Mouse (Mus musculus): ENCODE results near the gene Cdh1. TPM values are rescaled to one million over a fixed set of nuclear protein-coding genes. Genes with fewer than 3 reads are reported as not detected.

The Cdh1 gene
- total and polyA plus RNA-seq, 2 experiments from 2014 or later = 6.6 to 6.7 TPM

- Histone ChIP-seq H3K4me1 (ENCODE audit: insufficient read depth, low read length) (no peaks in the 10 kb centered on the region), H3K4me3 (ENCODE audit: low read length) (no peak overlapping the region), H3K27me3 (ENCODE audit: insufficient read depth, low read length) (no peaks in the 10 kb centered on the region), H3K27ac (no peak overlapping the region), H3K4me2 (ENCODE audit: low read depth, low read length) (no peak overlapping the region), H3K36me3 (ENCODE audit: insufficient read depth, low read length) (no peaks in the 10 kb centered on the region), H3K9me3 (ENCODE audit: low read length) (no peaks in the 10 kb centered on the region), H3K9ac (replicated peaks; ENCODE audit: low read length) (no peak overlapping the region)
- TF ChIP-seq CTCF (IDR thresholded peaks at IDR 0.05; ENCODE audit: low read depth) = no peak
- DNase-seq (ENCODE audit: low spot score) = no peak
- ATAC-seq = no peak
- WGBS = 74% methylated on average over 2 of the region's 2 CpGs
Observed at GRCm38 (mm10) chr8:106579510-106579909, 23.6 kb upstream of the Cdh1 start.

GRCm38 (mm10) chr8:106581344-106582088, 21.6 kb upstream of the Cdh1 start:
- Histone ChIP-seq H3K4me2 (ENCODE audit: low read depth, low read length) (no peak overlapping the region), H3K36me3 (ENCODE audit: insufficient read depth, low read length) (no peaks in the 10 kb centered on the region), H3K4me1 (ENCODE audit: insufficient read depth, low read length) (no peaks in the 10 kb centered on the region), H3K9ac (replicated peaks; ENCODE audit: low read length) (no peak overlapping the region), H3K9me3 (ENCODE audit: low read length) (no peaks in the 10 kb centered on the region), H3K27ac (no peak overlapping the region), H3K27me3 (ENCODE audit: insufficient read depth, low read length) (no peaks in the 10 kb centered on the region), H3K4me3 (ENCODE audit: low read length) (no peak overlapping the region)
- 73% methylated on average over 6 of the region's 6 CpGs for WGBS
- no peak for TF ChIP-seq CTCF (IDR thresholded peaks at IDR 0.05; ENCODE audit: low read depth)
- ATAC-seq (no peak), DNase-seq (ENCODE audit: low spot score) (no peak)

GRCm38 (mm10) chr8:106584942-106585670, 18.0 kb upstream of the Cdh1 start:
- Histone ChIP-seq H3K27me3 (ENCODE audit: insufficient read depth, low read length) (no peaks in the 10 kb centered on the region), H3K27ac (no peak overlapping the region), H3K9me3 (ENCODE audit: low read length) (no peaks in the 10 kb centered on the region), H3K4me2 (ENCODE audit: low read depth, low read length) (no peak overlapping the region), H3K36me3 (ENCODE audit: insufficient read depth, low read length) (no peaks in the 10 kb centered on the region), H3K4me3 (ENCODE audit: low read length) (no peak overlapping the region), H3K4me1 (ENCODE audit: insufficient read depth, low read length) (no peaks in the 10 kb centered on the region), H3K9ac (replicated peaks; ENCODE audit: low read length) (no peak overlapping the region)
- no peak for DNase-seq (ENCODE audit: low spot score)
- WGBS = 73% methylated on average over 11 of the region's 11 CpGs
- no peak for TF ChIP-seq CTCF (IDR thresholded peaks at IDR 0.05; ENCODE audit: low read depth)
- ATAC-seq = no peak

GRCm38 (mm10) chr8:106585671-106586037, 17.5 kb upstream of the Cdh1 start:
- no peaks in the 10 kb centered on the region for H3K4me1 ChIP-seq (ENCODE audit: insufficient read depth, low read length)
- no peaks in the 10 kb centered on the region for H3K27me3 ChIP-seq (ENCODE audit: insufficient read depth, low read length)
- H3K9me3 ChIP-seq (ENCODE audit: low read length) = no peaks in the 10 kb centered on the region
- WGBS = 88% methylated on average over 3 of the region's 3 CpGs
- H3K9ac ChIP-seq (replicated peaks; ENCODE audit: low read length) = no peak overlapping the region
- H3K36me3 ChIP-seq (ENCODE audit: insufficient read depth, low read length) = no peaks in the 10 kb centered on the region
- H3K4me2 ChIP-seq (ENCODE audit: low read depth, low read length) = no peak overlapping the region
- DNase-seq (ENCODE audit: low spot score) = no peak
- no peak for ATAC-seq
- no peak overlapping the region for H3K4me3 ChIP-seq (ENCODE audit: low read length)
- no peak overlapping the region for H3K27ac ChIP-seq
- TF ChIP-seq CTCF (IDR thresholded peaks at IDR 0.05; ENCODE audit: low read depth) = no peak

GRCm38 (mm10) chr8:106586896-106587295, 16.3 kb upstream of the Cdh1 start:
- Histone ChIP-seq H3K27ac (no peak overlapping the region), H3K4me3 (ENCODE audit: low read length) (no peak overlapping the region), H3K27me3 (ENCODE audit: insufficient read depth, low read length) (no peaks in the 10 kb centered on the region), H3K9me3 (ENCODE audit: low read length) (no peaks in the 10 kb centered on the region), H3K4me2 (ENCODE audit: low read depth, low read length) (no peak overlapping the region), H3K4me1 (ENCODE audit: insufficient read depth, low read length) (no peaks in the 10 kb centered on the region), H3K9ac (replicated peaks; ENCODE audit: low read length) (no peak overlapping the region), H3K36me3 (ENCODE audit: insufficient read depth, low read length) (no peaks in the 10 kb centered on the region)
- DNase-seq (ENCODE audit: low spot score) (no peak), ATAC-seq (no peak)
- no peak for TF ChIP-seq CTCF (IDR thresholded peaks at IDR 0.05; ENCODE audit: low read depth)
- WGBS = 77% methylated on average over 8 of the region's 8 CpGs

- Histone ChIP-seq H3K27ac (no peak overlapping the region), H3K27me3 (ENCODE audit: insufficient read depth, low read length) (no peaks in the 10 kb centered on the region), H3K4me1 (ENCODE audit: insufficient read depth, low read length) (no peaks in the 10 kb centered on the region), H3K9ac (replicated peaks; ENCODE audit: low read length) (no peak overlapping the region), H3K4me2 (ENCODE audit: low read depth, low read length) (no peak overlapping the region), H3K9me3 (ENCODE audit: low read length) (no peaks in the 10 kb centered on the region), H3K36me3 (ENCODE audit: insufficient read depth, low read length) (no peaks in the 10 kb centered on the region), H3K4me3 (ENCODE audit: low read length) (no peak overlapping the region)
- TF ChIP-seq CTCF (IDR thresholded peaks at IDR 0.05; ENCODE audit: low read depth) = no peak
- ATAC-seq (no peak), DNase-seq (ENCODE audit: low spot score) (no peak)
- 73% methylated on average over 3 of the region's 3 CpGs for WGBS
Observed at GRCm38 (mm10) chr8:106588443-106589431, 14.4 kb upstream of the Cdh1 start.
